Mouse (Mus musculus) C3H10T1/2 (cell line): ENCODE data around the gene Vmn1r202. TPM values are rescaled to one million over a fixed set of nuclear protein-coding genes. Genes with fewer than 3 reads are reported as not detected.

Source experiments
- polyA plus RNA-seq, 2 experiments: library from polyadenylated mRNA; unstranded; fragments of >200 nt; fragmentation: generic; extraction: Trizol; gene quantifications; one replicate each; pipeline ENCODE4 v1.2.1; 2012; ENCODE audit warnings: missing spikeins in 2 of 2

Vmn1r202 gene
- polyA plus RNA-seq, result not detected

DNA sequence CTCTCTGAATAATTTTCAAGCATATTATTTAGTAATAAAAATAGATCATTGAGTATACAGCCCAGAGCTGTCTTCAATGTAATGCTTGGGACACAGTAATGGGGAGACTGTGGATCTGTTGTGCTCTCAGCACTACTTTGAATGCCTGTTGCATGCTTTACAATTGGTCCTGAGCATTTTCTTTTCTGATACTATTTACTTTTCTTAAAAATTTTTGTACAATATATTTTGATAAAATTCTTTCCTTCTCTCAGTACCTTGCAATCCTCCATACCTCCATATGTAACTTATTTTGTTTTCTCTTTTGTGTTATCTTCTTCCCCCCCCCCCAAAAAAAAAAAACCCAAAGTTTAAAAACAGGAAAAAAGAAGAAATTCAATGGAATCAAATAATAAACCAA lies at the start of gene Vmn1r202:
Vmn1r202 (minus strand) TSS at position 101 of the 400 bp plus-strand sequence.

GRCm38 (mm10) chr13:22552898-22553297 lies 47.7 kb upstream of the Vmn1r202 start, which contains the start of gene Vmn1r204:
Gene Vmn1r204, plus strand, starts transcription at chr13:22553198.

GRCm38 (mm10) chr13:22517814-22518213 lies 12.6 kb upstream of the Vmn1r202 start, which contains the start of gene Vmn1r203:
Gene Vmn1r203, plus strand, starts transcription at chr13:22518114.

DNA sequence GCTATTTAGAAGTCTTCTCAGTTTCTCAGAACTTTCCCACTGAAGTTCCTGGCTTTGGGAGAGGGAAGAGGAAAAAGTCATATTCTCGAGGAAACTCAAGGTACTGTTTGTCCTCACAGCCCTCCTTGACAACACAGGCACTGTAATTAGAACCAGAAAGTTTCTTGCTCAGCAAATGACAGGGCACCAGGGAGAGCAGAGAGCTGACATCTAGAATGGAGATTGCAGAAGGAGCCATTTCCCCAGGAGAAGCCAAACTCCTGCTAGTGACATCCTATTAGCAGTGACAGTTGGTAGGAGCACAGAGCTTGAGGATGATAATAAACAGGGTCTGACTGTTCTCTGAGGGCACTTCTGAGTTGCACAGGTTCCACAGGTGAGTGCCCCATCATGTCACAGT lies 33.6 kb downstream of the Vmn1r202 start, which contains the start of gene Vmn1r201:
Vmn1r201 (plus strand) TSS at position 301 of the 400 bp plus-strand sequence.

Other genes with a start within 250 kb of the Vmn1r202 start
- gene Vmn1r195, start 234.9 kb downstream of the Vmn1r202 start, polyA plus RNA-seq, result not detected
- not detected for gene Vmn1r196, start 215.5 kb downstream of the Vmn1r202 start, polyA plus RNA-seq
- not detected for gene Vmn1r197, start 180.8 kb downstream of the Vmn1r202 start, polyA plus RNA-seq
- gene Vmn1r198, start 155.0 kb downstream of the Vmn1r202 start, polyA plus RNA-seq, result not detected
- not detected for gene Vmn1r199, start 125.6 kb downstream of the Vmn1r202 start, polyA plus RNA-seq
- gene Vmn1r200, start 115.0 kb downstream of the Vmn1r202 start, polyA plus RNA-seq, result not detected
- gene Vmn1r201, start 33.5 kb downstream of the Vmn1r202 start, polyA plus RNA-seq, result not detected
- not detected for gene Vmn1r203, start 12.7 kb upstream of the Vmn1r202 start, polyA plus RNA-seq
- not detected for gene Vmn1r204, start 47.8 kb upstream of the Vmn1r202 start, polyA plus RNA-seq
- not detected for gene Vmn1r205, start 87.6 kb upstream of the Vmn1r202 start, polyA plus RNA-seq
- gene Vmn1r206, start 118.9 kb upstream of the Vmn1r202 start, polyA plus RNA-seq, result not detected
- gene Vmn1r207-ps, start 224.2 kb upstream of the Vmn1r202 start, polyA plus RNA-seq, result not detected